Mouse (Mus musculus) heart, postnatal 14 days (tissue): ENCODE measurements around the gene Nek11. TPM values are rescaled to one million over a fixed set of nuclear protein-coding genes. Genes with fewer than 3 reads are reported as not detected.
A peak's percentile ranks its signal among the peaks of the same experiment; 100 is the strongest.

Source experiments
- DNase-seq, 2 experiments: peaks; one replicate each; pipeline ENCODE4 v3.0.0; 2021 to 2022
- intact Hi-C: fragments of 180-260 bp; cut with DNase I; formaldehyde crosslinking; loops from one replicate; pipeline ENCODE4 v1.15.1; 2025
- long read RNA-seq, 2 experiments: library from polyadenylated mRNA; stranded (forward); transcript quantifications; one replicate each; pipeline ENCODE4 v2.0.0; 2021
- total RNA-seq, 2 experiments: library from RNA; stranded (reverse); gene quantifications; 2 replicates each; pipeline ENCODE4 v1.2.3; 2021

Gene Nek11
- under 1 TPM in 1 of 2 experiments, not detected in 1; 0.17 TPM for total RNA-seq
- long read RNA-seq, experiment 1, result 0 reads
- long read RNA-seq, experiment 2, result 0 reads

- DNase-seq, result peak; percentile 94 to 96
- intact Hi-C loops, result loop anchor here (10.0 kb wide), 1 partner anchor 1130 kb away; the partner anchor contains the start of gene Dnajc13
Observed at GRCm38 (mm10) chr9:105395218-105395627, at the start of gene Nek11, which contains the start of gene Aste1. TSS of gene Nek11 (minus strand) at chr9:105395524. TSS of gene Aste1 (plus strand) at chr9:105395392.

GRCm38 (mm10) chr9:105408549-105408948, 13.2 kb upstream of the Nek11 start:
- intact Hi-C loops, result loop anchor here (10.0 kb wide), 1 partner anchor 206 kb away; no protein-coding TSS in a partner anchor

GRCm38 (mm10) chr9:105394720-105395119, 604 bp downstream of the Nek11 start:
- intact Hi-C loops, result loop anchor here (5.0 to 10.0 kb wide), 2 partner anchors 342 to 1130 kb away; partner anchors contain the start of genes Dnajc13 and Mrpl3

More at GRCm38 (mm10) chr9:105408549-105408948, 13.2 kb upstream of the Nek11 start:
- no peak for DNase-seq

GRCm38 (mm10) chr9:105390616-105391015, 4.7 kb downstream of the Nek11 start:
- intact Hi-C loops, result loop anchor here (5.0 to 10.0 kb wide), 2 partner anchors 338 to 1126 kb away; partner anchors contain the start of genes Dnajc13 and Mrpl3

More at GRCm38 (mm10) chr9:105394720-105395119, 604 bp downstream of the Nek11 start:
- no peak for DNase-seq

GRCm38 (mm10) chr9:105389289-105389688, 6.0 kb downstream of the Nek11 start:
- intact Hi-C loops, result loop anchor here (1.0 to 2.0 kb wide), 3 partner anchors 815 to 978 kb away; no protein-coding TSS in a partner anchor

More at GRCm38 (mm10) chr9:105390616-105391015, 4.7 kb downstream of the Nek11 start:
- no peak for DNase-seq

GRCm38 (mm10) chr9:105387403-105387802, 7.9 kb downstream of the Nek11 start:
- intact Hi-C loops, result no loop called here
- DNase-seq, result no peak

More at GRCm38 (mm10) chr9:105389289-105389688, 6.0 kb downstream of the Nek11 start:
- peak; percentile 71 to 85 for DNase-seq

GRCm38 (mm10) chr9:105379533-105380145, 15.7 kb downstream of the Nek11 start:
- DNase-seq, result no peak
- intact Hi-C loops, result no loop called here

- DNase-seq, result no peak
Observed at GRCm38 (mm10) chr9:105377622-105378021, 17.7 kb downstream of the Nek11 start.

GRCm38 (mm10) chr9:105376954-105377530, 18.3 kb downstream of the Nek11 start:
- no peak for DNase-seq
- intact Hi-C loops, result no loop called here

More at GRCm38 (mm10) chr9:105377622-105378021, 17.7 kb downstream of the Nek11 start:
- intact Hi-C loops, result no loop called here

GRCm38 (mm10) chr9:105376411-105376810, 18.9 kb downstream of the Nek11 start:
- intact Hi-C loops, result no loop called here
- DNase-seq, result no peak

GRCm38 (mm10) chr9:105374361-105374760, 21.0 kb downstream of the Nek11 start:
- intact Hi-C loops, result no loop called here
- DNase-seq, result no peak

- intact Hi-C loops, result no loop called here
- no peak for DNase-seq
Observed at GRCm38 (mm10) chr9:105368605-105369004, 26.7 kb downstream of the Nek11 start.

GRCm38 (mm10) chr9:105366199-105366598, 29.1 kb downstream of the Nek11 start:
- intact Hi-C loops, result no loop called here
- DNase-seq, result no peak

GRCm38 (mm10) chr9:105363520-105364231, 31.6 kb downstream of the Nek11 start:
- intact Hi-C loops, result no loop called here
- no peak for DNase-seq

GRCm38 (mm10) chr9:105362181-105362580, 33.1 kb downstream of the Nek11 start:
- no peak for DNase-seq
- intact Hi-C loops, result no loop called here

- intact Hi-C loops, result no loop called here
- DNase-seq, result no peak
Observed at GRCm38 (mm10) chr9:105349034-105349433, 46.3 kb downstream of the Nek11 start.

GRCm38 (mm10) chr9:105348242-105349031, 46.9 kb downstream of the Nek11 start:
- DNase-seq, result no peak
- intact Hi-C loops, result no loop called here

- DNase-seq, result no peak
- intact Hi-C loops, result no loop called here
Observed at GRCm38 (mm10) chr9:105342994-105343656, 52.2 kb downstream of the Nek11 start.

- no peak for DNase-seq
- intact Hi-C loops, result no loop called here
Observed at GRCm38 (mm10) chr9:105342565-105342964, 52.8 kb downstream of the Nek11 start.
